Mouse (Mus musculus): ENCODE results near the gene Siah3. TPM values are rescaled to one million over a fixed set of nuclear protein-coding genes. Genes with fewer than 3 reads are reported as not detected.

The Siah3 gene
- polyA plus RNA-seq, 1 experiment from 2014 or later, result 0.28 TPM

DNA sequence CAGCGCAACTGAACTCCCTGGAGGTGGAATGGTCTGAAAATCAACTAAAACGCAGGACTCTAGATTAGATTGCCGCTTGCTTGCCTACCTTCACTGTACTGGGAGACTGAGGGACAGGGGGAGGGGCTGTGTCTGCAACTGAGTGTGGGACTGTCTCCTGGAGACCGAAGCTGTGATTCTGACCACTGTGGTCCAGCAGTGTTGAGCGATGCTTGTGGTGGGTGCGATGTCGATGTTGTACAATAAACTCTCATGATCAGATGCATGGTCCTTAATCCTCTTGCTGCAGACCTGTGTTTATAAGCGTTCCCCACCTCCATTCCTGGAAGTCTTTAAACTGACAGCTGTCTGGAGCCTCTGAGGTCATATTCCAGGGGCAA, 1.4 kb downstream of the Siah3 start:
- H3K4me2 ChIP-seq (replicated peaks; ENCODE audit: low read depth, low read length), result peak overlapping the region; percentile 64
- H3K27ac ChIP-seq (ENCODE audit: low read depth, low read length), result no peak overlapping the region
- ATAC-seq (ENCODE audit: low FRiP score, low TSS enrichment), result peak; percentile 33; the same call in 1 of the 2 replicates
- no peaks in the 10 kb centered on the region for H3K9me3 ChIP-seq (ENCODE audit: control insufficient read depth, low read length)
- 31% methylated on average over 8 of the region's 8 CpGs for WGBS
- peak overlapping the region; percentile 32; the same call in 1 of the 2 replicates for H3K9ac ChIP-seq (ENCODE audit: low read depth, low read length)
- no peaks in the 10 kb centered on the region; the same call in 1 of the 2 replicates for H3K27me3 ChIP-seq (ENCODE audit: control insufficient read depth, insufficient read depth, low read length)
- peak overlapping the region; percentile 32 for H3K4me3 ChIP-seq (ENCODE audit: low read length)
- H3K4me1 ChIP-seq (ENCODE audit: control insufficient read depth, insufficient read depth, low read length), result peaks cover 3% of the 10 kb centered on the region; the same call in 1 of the 2 replicates
- no peaks in the 10 kb centered on the region for H3K36me3 ChIP-seq (ENCODE audit: control insufficient read depth, insufficient read depth, low read length)

DNA sequence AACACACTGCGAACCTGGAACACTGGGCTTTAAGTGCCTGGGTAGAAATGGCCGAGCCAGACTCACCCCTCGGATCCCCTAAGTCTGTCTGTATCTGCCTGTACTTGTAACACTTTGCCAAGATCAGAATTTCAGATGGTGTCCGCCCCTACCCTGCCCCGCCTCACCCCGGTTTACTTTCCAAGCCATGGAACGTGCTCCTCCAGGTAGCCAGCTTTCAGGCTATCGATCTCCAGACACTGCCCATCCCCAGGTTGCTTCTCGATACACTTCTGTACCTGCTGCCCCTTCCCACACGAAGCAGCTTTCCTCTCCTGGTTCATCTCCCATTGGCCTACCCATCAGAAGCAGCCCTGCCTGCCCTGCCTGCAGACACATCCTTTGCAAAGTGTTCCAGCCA, 3.6 kb downstream of the Siah3 start:
- no peak overlapping the region for H3K27ac ChIP-seq (ENCODE audit: low read depth, low read length)
- no peaks in the 10 kb centered on the region for H3K9me3 ChIP-seq (ENCODE audit: control insufficient read depth, low read length)
- no peaks in the 10 kb centered on the region for H3K36me3 ChIP-seq (ENCODE audit: control insufficient read depth, insufficient read depth, low read length)
- H3K27me3 ChIP-seq (ENCODE audit: control insufficient read depth, insufficient read depth, low read length), result no peaks in the 10 kb centered on the region; the same call in 1 of the 2 replicates
- no peak overlapping the region for H3K4me2 ChIP-seq (replicated peaks; ENCODE audit: low read depth, low read length)
- WGBS, result 76% methylated on average over 10 of the region's 10 CpGs
- no peak overlapping the region for H3K4me3 ChIP-seq (ENCODE audit: low read length)
- peaks cover 3% of the 10 kb centered on the region; the same call in 1 of the 2 replicates for H3K4me1 ChIP-seq (ENCODE audit: control insufficient read depth, insufficient read depth, low read length)
- H3K9ac ChIP-seq (ENCODE audit: low read depth, low read length), result no peak overlapping the region
- no peak for ATAC-seq (ENCODE audit: low FRiP score, low TSS enrichment)

DNA sequence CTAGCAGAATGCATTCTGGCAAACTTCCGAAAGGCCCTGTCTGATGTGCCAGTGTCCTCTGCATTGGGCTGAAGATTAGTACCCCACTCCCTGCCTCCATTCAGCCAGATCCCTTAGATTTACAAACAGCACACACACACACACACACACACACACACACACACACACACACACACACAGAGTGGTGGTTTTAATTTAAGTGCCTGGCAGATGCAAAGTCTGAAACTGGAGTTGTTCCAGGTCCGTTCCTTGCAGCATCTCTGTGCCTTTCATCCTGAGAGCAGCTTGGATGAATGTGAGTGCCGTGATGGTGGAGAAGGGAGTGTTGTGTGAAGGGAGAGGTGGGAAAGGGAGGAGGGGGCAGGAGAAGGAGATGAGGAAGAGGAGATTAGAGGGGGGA, 4.2 kb downstream of the Siah3 start:
- H3K9ac ChIP-seq (ENCODE audit: low read depth, low read length), result no peak overlapping the region
- H3K27ac ChIP-seq (ENCODE audit: low read depth, low read length), result no peak overlapping the region
- no peak overlapping the region for H3K4me2 ChIP-seq (replicated peaks; ENCODE audit: low read depth, low read length)
- no peaks in the 10 kb centered on the region for H3K9me3 ChIP-seq (ENCODE audit: control insufficient read depth, low read length)
- no peak for ATAC-seq (ENCODE audit: low FRiP score, low TSS enrichment)
- no peaks in the 10 kb centered on the region; the same call in 1 of the 2 replicates for H3K27me3 ChIP-seq (ENCODE audit: control insufficient read depth, insufficient read depth, low read length)
- no peak overlapping the region for H3K4me3 ChIP-seq (ENCODE audit: low read length)
- H3K4me1 ChIP-seq (ENCODE audit: control insufficient read depth, insufficient read depth, low read length), result peaks cover 3% of the 10 kb centered on the region; the same call in 1 of the 2 replicates
- 36% methylated on average over 3 of the region's 3 CpGs for WGBS
- no peaks in the 10 kb centered on the region for H3K36me3 ChIP-seq (ENCODE audit: control insufficient read depth, insufficient read depth, low read length)

DNA sequence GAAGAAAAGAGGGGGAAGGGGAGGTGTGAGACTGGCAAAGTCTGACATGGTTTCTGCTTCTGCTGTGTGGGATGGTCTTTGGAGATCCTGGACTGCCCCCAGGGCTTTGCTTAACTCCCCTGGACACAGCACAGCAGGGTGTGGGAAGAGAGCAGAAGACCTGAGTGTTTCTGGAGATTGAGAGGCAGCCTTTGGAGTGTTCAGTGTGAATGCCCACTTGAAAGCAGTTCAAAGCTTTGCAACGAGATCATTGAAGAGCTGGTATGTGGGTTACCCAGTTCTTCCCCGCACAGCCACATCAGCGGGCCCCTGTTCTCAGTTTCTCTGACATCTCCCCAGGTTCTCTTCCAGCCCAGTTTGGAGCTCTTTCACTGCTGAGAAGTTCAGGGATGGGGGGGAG, 4.7 kb downstream of the Siah3 start:
- no peaks in the 10 kb centered on the region for H3K9me3 ChIP-seq (ENCODE audit: control insufficient read depth, low read length)
- H3K27ac ChIP-seq (ENCODE audit: low read depth, low read length), result no peak overlapping the region
- no peak for ATAC-seq (ENCODE audit: low FRiP score, low TSS enrichment)
- H3K4me3 ChIP-seq (ENCODE audit: low read length), result no peak overlapping the region
- H3K4me1 ChIP-seq (ENCODE audit: control insufficient read depth, insufficient read depth, low read length), result peaks cover 3% of the 10 kb centered on the region; the same call in 1 of the 2 replicates
- no peaks in the 10 kb centered on the region; the same call in 1 of the 2 replicates for H3K27me3 ChIP-seq (ENCODE audit: control insufficient read depth, insufficient read depth, low read length)
- H3K4me2 ChIP-seq (replicated peaks; ENCODE audit: low read depth, low read length), result no peak overlapping the region
- no peaks in the 10 kb centered on the region for H3K36me3 ChIP-seq (ENCODE audit: control insufficient read depth, insufficient read depth, low read length)
- no peak overlapping the region for H3K9ac ChIP-seq (ENCODE audit: low read depth, low read length)
- 69% methylated on average over 3 of the region's 3 CpGs for WGBS

DNA sequence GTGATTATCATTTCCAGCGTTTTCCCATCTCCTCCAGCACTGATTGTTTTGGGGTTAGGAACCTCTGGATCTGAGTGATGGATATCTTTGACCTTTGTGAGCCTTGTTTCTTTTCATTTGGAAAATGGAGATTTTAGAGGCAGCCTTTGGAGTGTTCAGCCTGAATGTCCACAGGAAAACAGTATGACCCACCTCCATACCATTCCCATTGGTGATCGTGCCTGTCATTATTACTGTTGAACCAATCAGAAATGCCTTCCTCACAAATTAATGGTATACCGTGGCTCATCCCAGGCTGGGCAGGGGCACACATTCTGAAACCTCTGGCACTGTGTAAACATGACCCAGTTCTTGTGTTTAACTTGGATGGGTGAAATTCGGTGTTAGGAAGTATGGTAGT, 6.0 kb downstream of the Siah3 start:
- no peak overlapping the region for H3K4me2 ChIP-seq (replicated peaks; ENCODE audit: low read depth, low read length)
- no peak for ATAC-seq (ENCODE audit: low FRiP score, low TSS enrichment)
- no peaks in the 10 kb centered on the region for H3K9me3 ChIP-seq (ENCODE audit: control insufficient read depth, low read length)
- H3K27ac ChIP-seq (ENCODE audit: low read depth, low read length), result no peak overlapping the region
- H3K4me1 ChIP-seq (ENCODE audit: control insufficient read depth, insufficient read depth, low read length), result peaks cover 3% of the 10 kb centered on the region; the same call in 1 of the 2 replicates
- WGBS, result 87% methylated on average over 4 of the region's 4 CpGs
- no peaks in the 10 kb centered on the region for H3K36me3 ChIP-seq (ENCODE audit: control insufficient read depth, insufficient read depth, low read length)
- no peak overlapping the region for H3K9ac ChIP-seq (ENCODE audit: low read depth, low read length)
- no peak overlapping the region for H3K4me3 ChIP-seq (ENCODE audit: low read length)
- no peaks in the 10 kb centered on the region; the same call in 1 of the 2 replicates for H3K27me3 ChIP-seq (ENCODE audit: control insufficient read depth, insufficient read depth, low read length)

DNA sequence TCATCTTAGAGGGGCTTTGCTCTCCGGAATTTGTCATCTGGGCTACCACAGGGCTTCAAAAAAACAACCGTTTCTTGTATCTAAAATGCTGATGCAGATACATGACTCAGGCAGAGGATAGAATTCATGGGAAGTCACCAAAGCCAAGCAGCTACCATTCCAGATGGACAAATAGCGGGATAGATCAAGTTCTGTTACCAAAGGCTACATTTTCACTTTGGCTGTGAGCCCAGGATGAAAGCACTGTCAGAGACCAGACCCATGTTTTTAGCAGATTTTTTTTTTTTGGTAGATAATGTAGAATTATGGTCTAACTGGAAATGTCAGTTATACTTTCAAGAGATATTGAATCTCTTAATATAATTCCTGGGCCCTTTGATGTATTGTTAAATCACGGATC, 7.4 kb downstream of the Siah3 start:
- H3K4me3 ChIP-seq (ENCODE audit: low read length), result no peak overlapping the region
- H3K27me3 ChIP-seq (ENCODE audit: control insufficient read depth, insufficient read depth, low read length), result no peaks in the 10 kb centered on the region
- no peak overlapping the region for H3K4me2 ChIP-seq (replicated peaks; ENCODE audit: low read depth, low read length)
- no peaks in the 10 kb centered on the region for H3K36me3 ChIP-seq (ENCODE audit: control insufficient read depth, insufficient read depth, low read length)
- no peak for ATAC-seq (ENCODE audit: low FRiP score, low TSS enrichment)
- 87% methylated on average over 4 of the region's 4 CpGs for WGBS
- H3K9ac ChIP-seq (ENCODE audit: low read depth, low read length), result no peak overlapping the region
- H3K9me3 ChIP-seq (ENCODE audit: control insufficient read depth, low read length), result no peaks in the 10 kb centered on the region
- H3K27ac ChIP-seq (ENCODE audit: low read depth, low read length), result no peak overlapping the region
- no peaks in the 10 kb centered on the region for H3K4me1 ChIP-seq (ENCODE audit: control insufficient read depth, insufficient read depth, low read length)

DNA sequence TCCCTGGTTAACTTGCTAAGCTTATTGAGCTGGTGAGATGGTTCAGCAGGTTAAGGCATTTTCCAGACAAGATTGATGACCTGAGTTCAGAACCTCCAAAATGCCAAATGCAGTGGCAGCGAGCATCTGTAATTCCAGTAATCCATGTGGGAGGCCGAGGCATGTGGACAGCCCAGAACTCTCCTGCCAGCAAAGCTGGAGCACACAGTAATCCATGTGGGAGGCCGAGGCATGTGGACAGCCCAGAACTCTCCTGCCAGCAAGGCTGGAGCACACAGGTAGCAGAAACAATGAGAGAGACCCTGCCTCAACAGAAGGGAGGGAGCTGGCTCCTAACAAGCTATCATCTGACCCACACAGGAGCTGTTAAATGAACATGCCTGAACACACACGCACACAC, 13.2 kb downstream of the Siah3 start:
- 58% methylated on average over 4 of the region's 4 CpGs for WGBS
- H3K27me3 ChIP-seq (ENCODE audit: control insufficient read depth, insufficient read depth, low read length), result no peaks in the 10 kb centered on the region
- no peak for ATAC-seq (ENCODE audit: low FRiP score, low TSS enrichment)
- H3K9ac ChIP-seq (ENCODE audit: low read depth, low read length), result no peak overlapping the region
- no peaks in the 10 kb centered on the region for H3K9me3 ChIP-seq (ENCODE audit: control insufficient read depth, low read length)
- H3K27ac ChIP-seq (ENCODE audit: low read depth, low read length), result no peak overlapping the region
- H3K36me3 ChIP-seq (ENCODE audit: control insufficient read depth, insufficient read depth, low read length), result no peaks in the 10 kb centered on the region
- H3K4me1 ChIP-seq (ENCODE audit: control insufficient read depth, insufficient read depth, low read length), result no peaks in the 10 kb centered on the region
- H3K4me3 ChIP-seq (ENCODE audit: low read length), result no peak overlapping the region
- no peak overlapping the region for H3K4me2 ChIP-seq (replicated peaks; ENCODE audit: low read depth, low read length)

DNA sequence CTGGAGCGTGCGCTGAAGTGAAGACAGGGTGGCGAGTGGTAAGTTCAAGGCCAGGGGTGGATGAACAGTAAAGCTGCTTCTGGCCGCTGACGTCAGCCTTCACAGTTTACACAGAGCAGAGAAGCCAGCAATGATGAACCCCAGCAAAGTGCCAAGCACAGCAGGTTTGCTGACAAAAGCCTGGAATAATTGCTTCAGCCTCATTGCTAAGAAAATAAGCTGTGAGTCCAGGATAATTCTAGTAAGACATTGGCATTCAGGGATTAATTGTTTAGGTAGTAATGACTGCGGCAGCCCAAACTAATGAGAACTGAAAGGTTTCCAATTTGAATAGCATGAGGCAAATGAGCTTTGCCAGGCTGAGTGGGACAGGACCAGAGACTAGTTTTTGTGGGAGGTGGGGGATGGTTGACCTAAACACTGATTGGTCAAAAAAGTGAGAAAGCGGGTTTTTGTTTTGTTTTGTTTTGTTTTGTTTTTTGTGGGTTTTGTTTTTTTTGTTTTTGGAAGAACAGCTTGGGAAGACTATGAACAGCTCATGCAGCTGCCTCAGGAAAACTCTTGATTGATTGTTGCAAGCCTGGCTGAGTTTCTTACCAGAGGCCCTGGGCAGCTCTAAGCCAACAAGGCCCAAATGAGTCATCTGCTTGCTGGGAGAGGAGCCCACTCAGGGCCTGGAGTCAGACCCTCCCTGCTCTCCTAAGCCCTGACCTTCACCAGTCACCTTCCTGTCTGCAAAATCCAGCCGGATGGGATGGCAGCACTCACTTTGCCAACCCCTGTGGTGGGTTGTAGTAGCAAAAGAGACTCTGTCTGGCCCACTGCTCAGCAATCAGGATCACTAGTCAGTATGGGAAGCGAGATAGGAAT, 17.5 kb downstream of the Siah3 start:
- ATAC-seq (ENCODE audit: low FRiP score, low TSS enrichment), result no peak
- 67% methylated on average over 9 of the region's 9 CpGs for WGBS
- no peaks in the 10 kb centered on the region for H3K27me3 ChIP-seq (ENCODE audit: control insufficient read depth, insufficient read depth, low read length)
- H3K4me2 ChIP-seq (replicated peaks; ENCODE audit: low read depth, low read length), result no peak overlapping the region
- no peaks in the 10 kb centered on the region for H3K36me3 ChIP-seq (ENCODE audit: control insufficient read depth, insufficient read depth, low read length)
- H3K27ac ChIP-seq (ENCODE audit: low read depth, low read length), result no peak overlapping the region
- no peaks in the 10 kb centered on the region for H3K4me1 ChIP-seq (ENCODE audit: control insufficient read depth, insufficient read depth, low read length)
- H3K9me3 ChIP-seq (ENCODE audit: control insufficient read depth, low read length), result no peaks in the 10 kb centered on the region
- H3K4me3 ChIP-seq (ENCODE audit: low read length), result no peak overlapping the region
- H3K9ac ChIP-seq (ENCODE audit: low read depth, low read length), result no peak overlapping the region

DNA sequence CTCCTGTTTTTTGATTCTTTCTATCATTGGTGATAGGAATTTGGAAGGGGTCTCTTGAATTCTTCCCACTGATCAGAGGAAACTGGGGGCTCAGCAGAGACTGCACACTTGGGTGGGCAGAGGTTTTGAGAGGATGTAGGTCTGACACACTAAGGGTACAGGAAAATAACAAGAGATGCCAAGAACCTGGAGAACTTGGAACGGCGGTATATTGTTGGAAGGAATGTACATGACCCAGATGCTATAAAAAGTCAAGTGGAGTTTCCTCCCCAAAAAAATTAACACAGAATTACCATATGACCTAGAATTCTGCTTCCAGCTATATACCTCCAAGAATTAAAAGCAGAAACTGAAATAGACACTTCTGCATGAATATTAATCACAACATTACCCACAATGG, 20.1 kb downstream of the Siah3 start:
- Histone ChIP-seq H3K9me3 (ENCODE audit: control insufficient read depth, low read length) (no peaks in the 10 kb centered on the region), H3K27ac (ENCODE audit: low read depth, low read length) (no peak overlapping the region), H3K36me3 (ENCODE audit: control insufficient read depth, insufficient read depth, low read length) (no peaks in the 10 kb centered on the region), H3K9ac (ENCODE audit: low read depth, low read length) (no peak overlapping the region), H3K27me3 (ENCODE audit: control insufficient read depth, insufficient read depth, low read length) (no peaks in the 10 kb centered on the region), H3K4me3 (ENCODE audit: low read length) (no peak overlapping the region), H3K4me2 (replicated peaks; ENCODE audit: low read depth, low read length) (no peak overlapping the region), H3K4me1 (ENCODE audit: control insufficient read depth, insufficient read depth, low read length) (no peaks in the 10 kb centered on the region)
- 94% methylated on average over 2 of the region's 2 CpGs for WGBS
- no peak for ATAC-seq (ENCODE audit: low FRiP score, low TSS enrichment)

Data from kidney, embryonic 14.5 days (tissue).